Mouse (Mus musculus): Measurements from ENCODE around the gene Opa1. TPM values are rescaled to one million over a fixed set of nuclear protein-coding genes. Genes with fewer than 3 reads are reported as not detected.
A peak's percentile ranks its signal among the peaks of the same experiment; 100 is the strongest.

Opa1 gene
- total RNA-seq, 1 experiment from 2014 or later, result 69.3 TPM

- ATAC-seq (replicated peaks in 1 of 2; ENCODE audit: insufficient read depth in 1 of 2, low FRiP score in 2 of 2, low TSS enrichment in 1 of 2, low read depth in 1 of 2, poor library complexity in 2 of 2, severe bottlenecking in 2 of 2), result no peak
Measured at GRCm38 (mm10) chr16:29680548-29681175, 101.5 kb downstream of the Opa1 start.

- peak in 1 of 2 experiments; percentile 5; a peak in 1 of 4 replicates for ATAC-seq (replicated peaks in 1 of 2; ENCODE audit: insufficient read depth in 1 of 2, low FRiP score in 2 of 2, low TSS enrichment in 1 of 2, low read depth in 1 of 2, poor library complexity in 2 of 2, severe bottlenecking in 2 of 2)
Measured at GRCm38 (mm10) chr16:29682555-29683431, 103.7 kb downstream of the Opa1 start.

- ATAC-seq (replicated peaks in 1 of 2; ENCODE audit: insufficient read depth in 1 of 2, low FRiP score in 2 of 2, low TSS enrichment in 1 of 2, low read depth in 1 of 2, poor library complexity in 2 of 2, severe bottlenecking in 2 of 2), result no peak
Measured at GRCm38 (mm10) chr16:29683563-29683962, 104.4 kb downstream of the Opa1 start.

GRCm38 (mm10) chr16:29684111-29684510 lies 105.0 kb downstream of the Opa1 start:
- ATAC-seq (replicated peaks in 1 of 2; ENCODE audit: insufficient read depth in 1 of 2, low FRiP score in 2 of 2, low TSS enrichment in 1 of 2, low read depth in 1 of 2, poor library complexity in 2 of 2, severe bottlenecking in 2 of 2), result no peak

- no peak for ATAC-seq (replicated peaks in 1 of 2; ENCODE audit: insufficient read depth in 1 of 2, low FRiP score in 2 of 2, low TSS enrichment in 1 of 2, low read depth in 1 of 2, poor library complexity in 2 of 2, severe bottlenecking in 2 of 2)
Measured at GRCm38 (mm10) chr16:29684641-29685040, 105.5 kb downstream of the Opa1 start.

GRCm38 (mm10) chr16:29686141-29686540 lies 107.0 kb downstream of the Opa1 start:
- no peak for ATAC-seq (replicated peaks in 1 of 2; ENCODE audit: insufficient read depth in 1 of 2, low FRiP score in 2 of 2, low TSS enrichment in 1 of 2, low read depth in 1 of 2, poor library complexity in 2 of 2, severe bottlenecking in 2 of 2)

- no peak for ATAC-seq (replicated peaks in 1 of 2; ENCODE audit: insufficient read depth in 1 of 2, low FRiP score in 2 of 2, low TSS enrichment in 1 of 2, low read depth in 1 of 2, poor library complexity in 2 of 2, severe bottlenecking in 2 of 2)
Measured at GRCm38 (mm10) chr16:29687987-29688885, 109.1 kb downstream of the Opa1 start.

- peak; percentile 83 to 87 for ATAC-seq (replicated peaks in 1 of 2; ENCODE audit: insufficient read depth in 1 of 2, low FRiP score in 2 of 2, low TSS enrichment in 1 of 2, low read depth in 1 of 2, poor library complexity in 2 of 2, severe bottlenecking in 2 of 2)
Measured at GRCm38 (mm10) chr16:29689187-29689819, 110.2 kb downstream of the Opa1 start.

GRCm38 (mm10) chr16:29693025-29693682 lies 114.0 kb downstream of the Opa1 start:
- peak; percentile 21 to 22; a peak in 3 of 4 replicates for ATAC-seq (replicated peaks in 1 of 2; ENCODE audit: insufficient read depth in 1 of 2, low FRiP score in 2 of 2, low TSS enrichment in 1 of 2, low read depth in 1 of 2, poor library complexity in 2 of 2, severe bottlenecking in 2 of 2)

- no peak for ATAC-seq (replicated peaks in 1 of 2; ENCODE audit: insufficient read depth in 1 of 2, low FRiP score in 2 of 2, low TSS enrichment in 1 of 2, low read depth in 1 of 2, poor library complexity in 2 of 2, severe bottlenecking in 2 of 2)
Measured at GRCm38 (mm10) chr16:29693791-29694419, 114.8 kb downstream of the Opa1 start.

- no peak for ATAC-seq (replicated peaks in 1 of 2; ENCODE audit: insufficient read depth in 1 of 2, low FRiP score in 2 of 2, low TSS enrichment in 1 of 2, low read depth in 1 of 2, poor library complexity in 2 of 2, severe bottlenecking in 2 of 2)
Measured at GRCm38 (mm10) chr16:29694420-29694959, 115.4 kb downstream of the Opa1 start.

Other genes with a start within 250 kb of the Opa1 start
- gene Atp13a5, start 200.6 kb upstream of the Opa1 start, total RNA-seq (2017), result not detected in 2 replicates
- not detected in 2 replicates for gene Atp13a4, start 34.5 kb upstream of the Opa1 start, total RNA-seq (2017)

Data from hematopoietic stem cell, adult 5-6 weeks (primary cell).